Mouse (Mus musculus): Measurements from ENCODE around the gene AU040320. TPM values are rescaled to one million over a fixed set of nuclear protein-coding genes. Genes with fewer than 3 reads are reported as not detected.

AU040320 gene
- total RNA-seq, 2 experiments from 2014 or later, result 21.7 to 24.3 TPM

- peak; percentile 76 for DNase-seq
- intact Hi-C loops (cut with DNase I; ENCODE audit: low total_unique reads), result loop anchor here (5.0 to 10.0 kb wide), 3 partner anchors 93 to 285 kb away; partner anchors contain the start of gene Clspn
These were observed 86.5 kb downstream of the AU040320 start for GRCm38 (mm10) chr4:126839873-126840272.

GRCm38 (mm10) chr4:126840996-126841560, 87.7 kb downstream of the AU040320 start:
- no peak for DNase-seq
- intact Hi-C loops (cut with DNase I; ENCODE audit: low total_unique reads), result loop anchor here (5.0 kb wide), 1 partner anchor 94 kb away; no protein-coding TSS in a partner anchor

GRCm38 (mm10) chr4:126842911-126843310, 89.6 kb downstream of the AU040320 start:
- intact Hi-C loops (cut with DNase I; ENCODE audit: low total_unique reads), result loop anchor here (5.0 kb wide), 1 partner anchor 96 kb away; no protein-coding TSS in a partner anchor
- DNase-seq, result no peak

- intact Hi-C loops (cut with DNase I; ENCODE audit: low total_unique reads), result no loop called here
- no peak for DNase-seq
These were observed 92.3 kb downstream of the AU040320 start for GRCm38 (mm10) chr4:126845664-126846063.

- no peak for DNase-seq
- intact Hi-C loops (cut with DNase I; ENCODE audit: low total_unique reads), result no loop called here
These were observed 93.6 kb downstream of the AU040320 start for GRCm38 (mm10) chr4:126846971-126847370.

GRCm38 (mm10) chr4:126850019-126850777, 96.9 kb downstream of the AU040320 start:
- DNase-seq, result no peak
- intact Hi-C loops (cut with DNase I; ENCODE audit: low total_unique reads), result no loop called here

- DNase-seq, result no peak
These were observed 97.4 kb downstream of the AU040320 start for GRCm38 (mm10) chr4:126850778-126851080.

GRCm38 (mm10) chr4:126852971-126853370, 99.6 kb downstream of the AU040320 start:
- no peak for DNase-seq
- intact Hi-C loops (cut with DNase I; ENCODE audit: low total_unique reads), result no loop called here

More at GRCm38 (mm10) chr4:126850778-126851080, 97.4 kb downstream of the AU040320 start:
- intact Hi-C loops (cut with DNase I; ENCODE audit: low total_unique reads), result no loop called here

- intact Hi-C loops (cut with DNase I; ENCODE audit: low total_unique reads), result no loop called here
- DNase-seq, result no peak
These were observed 107.1 kb downstream of the AU040320 start for GRCm38 (mm10) chr4:126860268-126860986.

- intact Hi-C loops (cut with DNase I; ENCODE audit: low total_unique reads), result no loop called here
- DNase-seq, result no peak
These were observed 108.3 kb downstream of the AU040320 start for GRCm38 (mm10) chr4:126861514-126862266.

- intact Hi-C loops (cut with DNase I; ENCODE audit: low total_unique reads), result no loop called here
- no peak for DNase-seq
These were observed 115.4 kb downstream of the AU040320 start for GRCm38 (mm10) chr4:126868699-126869098.

GRCm38 (mm10) chr4:126872717-126873116, 119.4 kb downstream of the AU040320 start:
- intact Hi-C loops (cut with DNase I; ENCODE audit: low total_unique reads), result no loop called here
- DNase-seq, result no peak

GRCm38 (mm10) chr4:126879560-126880275, 126.4 kb downstream of the AU040320 start:
- no peak for DNase-seq
- intact Hi-C loops (cut with DNase I; ENCODE audit: low total_unique reads), result no loop called here

- DNase-seq, result no peak
- intact Hi-C loops (cut with DNase I; ENCODE audit: low total_unique reads), result no loop called here
These were observed 130.3 kb downstream of the AU040320 start for GRCm38 (mm10) chr4:126883602-126884001.

- DNase-seq, result no peak
- intact Hi-C loops (cut with DNase I; ENCODE audit: low total_unique reads), result no loop called here
These were observed 132.6 kb downstream of the AU040320 start for GRCm38 (mm10) chr4:126885953-126886352.

GRCm38 (mm10) chr4:126889879-126890278, 136.5 kb downstream of the AU040320 start:
- intact Hi-C loops (cut with DNase I; ENCODE audit: low total_unique reads), result no loop called here
- no peak for DNase-seq

All from gastrocnemius, postnatal 14 days (tissue).